In the genomic region with DNA sequence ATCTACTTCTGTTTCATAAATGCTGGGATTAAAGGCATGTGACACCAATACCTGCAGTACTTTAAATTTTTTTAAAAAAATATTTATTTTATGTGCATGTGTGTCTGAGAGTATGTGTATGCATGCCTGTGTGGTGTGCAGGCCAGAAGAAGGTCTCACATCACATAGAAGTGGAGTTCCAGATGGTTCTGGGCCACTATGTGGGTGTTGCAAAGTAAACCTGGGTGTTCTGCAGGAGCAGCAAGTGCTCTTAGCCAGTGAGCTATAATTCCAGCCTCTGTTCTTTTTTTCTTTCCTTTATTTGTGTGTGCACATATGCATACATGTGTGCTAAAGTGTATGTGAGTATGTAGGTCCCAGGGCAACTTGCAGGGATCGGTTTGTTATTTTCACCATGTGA, we compare ENCODE assay signal across 18 mouse cellular contexts.
DNase-seq lines count a peak whose midpoint lies in the region; TF ChIP-seq lines count a peak whose summit lies in the region.
"Had no signal": no experiment of that assay in that cellular context is flagged by ENCODE, and none has a peak within 500 bp of the region (broad histone marks: within the 10 kb centered on the region; RNA-seq: fewer than 3 reads in every experiment).

No protein-coding gene starts in this region.

- H3K27ac ChIP-seq in left cerebral cortex, adult 2 months: peak overlapping the region; percentile 55; the same call in 1 of the 2 replicates
- H3K27ac ChIP-seq: embryonic facial prominence, embryonic 10.5 days; embryonic facial prominence, embryonic 12.5 days; forebrain, embryonic 13.5 days; forebrain, embryonic 15.5 days had no signal

- DNase-seq in left cerebral cortex, adult 2 months (ENCODE audit: extremely low spot score in 1 of 2, low spot score in 2 of 2): no peak
- no peak for DNase-seq in left cerebral cortex, postnatal 36 days (ENCODE audit: low spot score in 2 of 2)
- peak; percentile 51 for DNase-seq in right cerebral cortex, adult 18-20 months
- no peak for DNase-seq in right cerebral cortex, postnatal 36 days (ENCODE audit: low spot score in 2 of 2)
- no peak for DNase-seq in layer of hippocampus, adult 9-11 months
- DNase-seq: adrenal gland, adult 2 months; adrenal gland, postnatal 10 days; adrenal gland, postnatal 25 days; cerebellum, adult 11-12 months; cerebellum, adult 2 months; cerebellum, adult 9-10 months; cerebellum, postnatal 10 days; cerebellum, postnatal 25 days; forebrain, postnatal 0 days had no signal

- intact Hi-C loops in left cerebral cortex, adult 2 months (cut with DNase I): no loop called here
- intact Hi-C loops in left cerebral cortex, postnatal 36 days (cut with DNase I): no loop called here

- H3K4me3 ChIP-seq in left cerebral cortex, adult 2 months: no peak overlapping the region
- H3K4me3 ChIP-seq: embryonic facial prominence, embryonic 10.5 days; embryonic facial prominence, embryonic 12.5 days; forebrain, embryonic 13.5 days; forebrain, embryonic 15.5 days had no signal

- TF ChIP-seq CTCF in left cerebral cortex, adult 2 months (IDR thresholded peaks at IDR 0.05): no peak
